Mouse (Mus musculus): ENCODE measurements around the gene Krt42.

GRCm38 (mm10) chr11:100260514-100261234, 9.0 kb downstream of the Krt42 start, which contains the start of gene Krt17:
- TF ChIP-seq CTCF (IDR thresholded peaks at IDR 0.05; ENCODE audit: borderline replicate concordance, insufficient read depth, low read length) = no peak
- no peak for TF ChIP-seq POLR2A (IDR thresholded peaks at IDR 0.05; ENCODE audit: low read depth, low read length)
